Mouse (Mus musculus) thymus, adult 2 months (tissue): ENCODE measurements around the gene Pde2a.

Experiments
- CTCF ChIP-seq: fragments of 200-500 bp; IDR thresholded peaks from 2 replicates; pipeline ENCODE4 v1.5.1; 2012; ENCODE audit warnings: mild to moderate bottlenecking, control low read depth, low read length, moderate library complexity, borderline replicate concordance; ENCODE audit not compliant: control insufficient read depth, poor library complexity, insufficient read depth; ENCODE audit errors: extremely low read depth
- POLR2A ChIP-seq: fragments of 200-500 bp; IDR thresholded peaks from 2 replicates; pipeline ENCODE4 v1.6.1; 2012; ENCODE audit warnings: mild to moderate bottlenecking, low read length, control low read depth, moderate library complexity; ENCODE audit not compliant: control insufficient read depth, poor library complexity, insufficient read depth; ENCODE audit errors: extremely low read depth

- no peak for TF ChIP-seq CTCF
- TF ChIP-seq POLR2A = no peak
Observed at GRCm38 (mm10) chr7:101499251-101499650, 77.8 kb downstream of the Pde2a start.
